ENCODE assay signal across 8 mouse cellular contexts in the genomic region with DNA sequence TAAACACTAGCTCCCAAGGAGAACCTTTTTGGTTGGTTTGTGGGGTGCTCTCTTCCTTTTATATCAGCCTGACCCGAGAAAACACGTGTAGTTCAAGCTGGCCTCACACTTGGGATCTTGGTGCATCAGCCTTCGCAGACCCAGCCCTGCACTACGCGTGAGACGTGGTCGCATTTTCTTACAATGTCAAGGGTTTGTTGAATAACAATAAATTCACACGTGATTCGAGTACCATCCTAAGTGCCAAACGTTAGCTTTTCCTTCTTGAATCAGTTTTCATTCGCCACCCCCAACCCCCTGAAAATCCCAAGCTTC. TPM values are rescaled to one million over a fixed set of nuclear protein-coding genes. Genes with fewer than 3 reads are reported as not detected.
DNase-seq lines count a peak whose midpoint lies in the region; ATAC-seq and TF ChIP-seq lines count a peak whose summit lies in the region.

No protein-coding gene starts in this region.

- no peaks in the 10 kb centered on the region for H3K27me3 ChIP-seq in spleen, adult 2 months (ENCODE audit: control insufficient read depth, insufficient read depth, low read length)
- no peaks in the 10 kb centered on the region for H3K27me3 ChIP-seq in erythroblast, embryonic 14.5 days (ENCODE audit: control insufficient read depth)
- H3K27me3 ChIP-seq in limb, embryonic 14.5 days (ENCODE audit: control insufficient read depth, insufficient read depth, low read length) = no peaks in the 10 kb centered on the region
- H3K27me3 ChIP-seq in stomach, embryonic 14.5 days (ENCODE audit: control insufficient read depth, insufficient read depth, low read length) = no peaks in the 10 kb centered on the region

- peaks cover 5% of the 10 kb centered on the region; the same call in 1 of the 2 replicates for H3K36me3 ChIP-seq in spleen, adult 2 months (ENCODE audit: control insufficient read depth, insufficient read depth, low read length)
- H3K36me3 ChIP-seq in erythroblast, embryonic 14.5 days (ENCODE audit: control insufficient read depth) = peaks cover 50% of the 10 kb centered on the region
- H3K36me3 ChIP-seq in limb, embryonic 14.5 days (ENCODE audit: control insufficient read depth, insufficient read depth, low read length) = peaks cover 26% of the 10 kb centered on the region
- H3K36me3 ChIP-seq in stomach, embryonic 14.5 days (ENCODE audit: control insufficient read depth, insufficient read depth, low read length) = peaks cover 16% of the 10 kb centered on the region; the same call in 1 of the 2 replicates

- no peak for TF ChIP-seq CTCF in spleen, adult 2 months (IDR thresholded peaks at IDR 0.05; ENCODE audit: extremely low read depth, insufficient read depth, insufficient read length, insufficient replicate concordance)

- WGBS in spleen, adult 2 months = 3% methylated on average over 11 of the region's 11 CpGs
- 4% methylated on average over 11 of the region's 11 CpGs for WGBS in limb, embryonic 14.5 days
- 2% methylated on average over 11 of the region's 11 CpGs for WGBS in stomach, embryonic 14.5 days

- H3K9me3 ChIP-seq in erythroblast, embryonic 14.5 days (ENCODE audit: control insufficient read depth, low read length) = no peaks in the 10 kb centered on the region
- H3K9me3 ChIP-seq in limb, embryonic 14.5 days (ENCODE audit: control insufficient read depth, low read length) = no peaks in the 10 kb centered on the region
- no peaks in the 10 kb centered on the region for H3K9me3 ChIP-seq in stomach, embryonic 14.5 days (ENCODE audit: control insufficient read depth, low read depth, low read length)

- ATAC-seq in limb, embryonic 14.5 days (ENCODE audit: low FRiP score, low read depth) = no peak
- no peak for ATAC-seq in stomach, embryonic 14.5 days (ENCODE audit: insufficient number of reproducible peaks, insufficient read depth, low FRiP score, low read depth)

- peak overlapping the region; percentile 80 for H3K4me3 ChIP-seq in spleen, adult 2 months (ENCODE audit: extremely low read depth, insufficient read depth, insufficient read length)
- H3K4me3 ChIP-seq in erythroblast, embryonic 14.5 days (replicated peaks) = peak overlapping the region; percentile 77
- peak overlapping the region; percentile 75 for H3K4me3 ChIP-seq in limb, embryonic 14.5 days (replicated peaks; ENCODE audit: low read length)
- peak overlapping the region; percentile 53 for H3K4me3 ChIP-seq in stomach, embryonic 14.5 days (ENCODE audit: low read depth, low read length)

- H3K4me1 ChIP-seq in spleen, adult 2 months (ENCODE audit: control insufficient read depth, insufficient read depth, insufficient read length) = peaks cover 10% of the 10 kb centered on the region; the same call in 1 of the 2 replicates
- peaks cover 50% of the 10 kb centered on the region for H3K4me1 ChIP-seq in erythroblast, embryonic 14.5 days (ENCODE audit: control insufficient read depth)
- peaks cover 19% of the 10 kb centered on the region for H3K4me1 ChIP-seq in limb, embryonic 14.5 days (ENCODE audit: control insufficient read depth, insufficient read depth, low read length)
- peaks cover 18% of the 10 kb centered on the region; the same call in 1 of the 2 replicates for H3K4me1 ChIP-seq in stomach, embryonic 14.5 days (ENCODE audit: control insufficient read depth, insufficient read depth, low read length)

- peak overlapping the region; percentile 91 for H3K27ac ChIP-seq in spleen, adult 2 months (ENCODE audit: insufficient read depth, low read length)
- peak overlapping the region; percentile 85 for H3K27ac ChIP-seq in limb, embryonic 14.5 days (replicated peaks; ENCODE audit: low read depth, low read length)
- H3K27ac ChIP-seq in stomach, embryonic 14.5 days (ENCODE audit: low read length) = peak overlapping the region; percentile 78; the same call in 1 of the 2 replicates

- DNase-seq in spleen, adult 2 months (ENCODE audit: low read depth in 1 of 2, low spot score in 2 of 2) = no peak
- no peak for DNase-seq in spleen, postnatal 4 days (ENCODE audit: low spot score in 2 of 2)
- DNase-seq in limb, embryonic 14.5 days (ENCODE audit: low spot score) = no peak
- DNase-seq in adrenal gland, postnatal 14 days = no peak
- no peak for DNase-seq in MN1 (ENCODE audit: low spot score)
- no peak for DNase-seq in frontal cortex, postnatal 14 days (ENCODE audit: low spot score in 2 of 2)

- no peak for TF ChIP-seq POLR2A in spleen, adult 2 months (IDR thresholded peaks at IDR 0.05; ENCODE audit: low read depth, low read length)
- TF ChIP-seq POLR2A in limb, embryonic 14.5 days (IDR thresholded peaks at IDR 0.05; ENCODE audit: borderline replicate concordance, extremely low read depth, insufficient read depth, insufficient read length) = no peak

- H3K9ac ChIP-seq in limb, embryonic 14.5 days (ENCODE audit: low read depth, low read length, severe bottlenecking) = peak overlapping the region; percentile 87
- H3K9ac ChIP-seq in stomach, embryonic 14.5 days (replicated peaks; ENCODE audit: low read depth, low read length) = peak overlapping the region; percentile 53

- H3K4me2 ChIP-seq in limb, embryonic 14.5 days (replicated peaks; ENCODE audit: low read depth, low read length, severe bottlenecking) = peak overlapping the region; percentile 89
- H3K4me2 ChIP-seq in stomach, embryonic 14.5 days (replicated peaks; ENCODE audit: low read depth, low read length) = peak overlapping the region; percentile 51

RNA-seq across cellular contexts. Expression of gene Sec31a, which starts 14.0 kb away (rescaled TPM):
- 122 and 150 TPM in 2 replicates for polyA plus RNA-seq in spleen, adult 2 months (2012; rRNA removed)
- 1.6 and 1.7 TPM in 2 replicates for polyA plus RNA-seq in erythroblast, embryonic 14.5 days (2012)
- 320 and 450 TPM in 2 replicates for polyA plus RNA-seq in limb, embryonic 14.5 days (2012; rRNA removed)
- polyA plus RNA-seq in limb, embryonic 14.5 days (2014; fragmentation: Nextera tagmentation; extraction: Ambion mirVana) = 262 and 268 TPM in 2 replicates
- polyA plus RNA-seq in stomach, embryonic 14.5 days (2014; fragmentation: Nextera tagmentation; extraction: Ambion mirVana) = 183 and 186 TPM in 2 replicates
- total RNA-seq in adrenal gland, postnatal 14 days (2021) = 160 and 173 TPM in 2 replicates

Comparison
In these comparisons a context has a peak if more than half of its experiments do, and no peak if none do; other contexts are left out.
1. RNA of gene Sec31a, which starts 14.0 kb away (polyA plus RNA-seq): 262 to 450 TPM in limb, embryonic 14.5 days, 183 to 186 TPM in stomach, embryonic 14.5 days and 122 to 150 TPM in spleen, adult 2 months; 1.6 to 1.7 TPM in erythroblast, embryonic 14.5 days; every median in the first group is over 10 times any median in the second.
2. Peak in every context shown above with its lines, with median percentiles within 50 percentile points of each other: H3K27ac ChIP-seq and H3K4me3 ChIP-seq.